Mouse (Mus musculus): ENCODE results near the gene Ctr9. TPM values are rescaled to one million over a fixed set of nuclear protein-coding genes. Genes with fewer than 3 reads are reported as not detected.

Ctr9 gene
- total RNA-seq, 2 experiments from 2014 or later, result 17.1 to 18.9 TPM

GRCm38 (mm10) chr7:111084443-111084842, 55.7 kb downstream of the Ctr9 start:
- intact Hi-C loops (cut with DNase I), result no loop called here
- DNase-seq, result no peak

GRCm38 (mm10) chr7:111085153-111085552, 56.4 kb downstream of the Ctr9 start:
- no peak for DNase-seq
- intact Hi-C loops (cut with DNase I), result no loop called here

GRCm38 (mm10) chr7:111095169-111095568, 66.4 kb downstream of the Ctr9 start:
- intact Hi-C loops (cut with DNase I), result no loop called here

GRCm38 (mm10) chr7:111098196-111098595, 69.4 kb downstream of the Ctr9 start:
- no peak for DNase-seq
- intact Hi-C loops (cut with DNase I), result no loop called here

More at GRCm38 (mm10) chr7:111095169-111095568, 66.4 kb downstream of the Ctr9 start:
- no peak for DNase-seq

Other genes starting within 250 kb of the Ctr9 start
- gene Rnf141, start 184.5 kb upstream of the Ctr9 start, total RNA-seq (2021), result 10 to 100 TPM; 36.5 to 38.1 TPM
- gene Lyve1, start 165.7 kb upstream of the Ctr9 start, total RNA-seq (2021), result 10 to 100 TPM; 14.1 to 28.1 TPM
- 10 to 100 TPM; 13.4 to 15.8 TPM for gene Mrvi1, start 46.5 kb upstream of the Ctr9 start, total RNA-seq (2021)
- gene Eif4g2, start 54.1 kb downstream of the Ctr9 start, total RNA-seq (2021), result 1,000 to 10,000 TPM; 1,008 to 1,028 TPM

Data from heart, postnatal 36 days (tissue).